Mouse (Mus musculus) mesoderm, embryonic 11.5 days (tissue): ENCODE measurements around the gene Ccdc106.
A peak's percentile ranks its signal among the peaks of the same experiment; 100 is the strongest.
"Not testable (repeated sequence)": the region's sequence is repeated elsewhere in the genome, so short reads cannot be mapped to it uniquely, and the experiment has no call there.

Source experiments
- DNase-seq: peaks from one replicate; pipeline ENCODE4 v3.0.0-alpha.2; 2012; ENCODE audit warnings: low read depth, low spot score

Ccdc106 gene

DNA sequence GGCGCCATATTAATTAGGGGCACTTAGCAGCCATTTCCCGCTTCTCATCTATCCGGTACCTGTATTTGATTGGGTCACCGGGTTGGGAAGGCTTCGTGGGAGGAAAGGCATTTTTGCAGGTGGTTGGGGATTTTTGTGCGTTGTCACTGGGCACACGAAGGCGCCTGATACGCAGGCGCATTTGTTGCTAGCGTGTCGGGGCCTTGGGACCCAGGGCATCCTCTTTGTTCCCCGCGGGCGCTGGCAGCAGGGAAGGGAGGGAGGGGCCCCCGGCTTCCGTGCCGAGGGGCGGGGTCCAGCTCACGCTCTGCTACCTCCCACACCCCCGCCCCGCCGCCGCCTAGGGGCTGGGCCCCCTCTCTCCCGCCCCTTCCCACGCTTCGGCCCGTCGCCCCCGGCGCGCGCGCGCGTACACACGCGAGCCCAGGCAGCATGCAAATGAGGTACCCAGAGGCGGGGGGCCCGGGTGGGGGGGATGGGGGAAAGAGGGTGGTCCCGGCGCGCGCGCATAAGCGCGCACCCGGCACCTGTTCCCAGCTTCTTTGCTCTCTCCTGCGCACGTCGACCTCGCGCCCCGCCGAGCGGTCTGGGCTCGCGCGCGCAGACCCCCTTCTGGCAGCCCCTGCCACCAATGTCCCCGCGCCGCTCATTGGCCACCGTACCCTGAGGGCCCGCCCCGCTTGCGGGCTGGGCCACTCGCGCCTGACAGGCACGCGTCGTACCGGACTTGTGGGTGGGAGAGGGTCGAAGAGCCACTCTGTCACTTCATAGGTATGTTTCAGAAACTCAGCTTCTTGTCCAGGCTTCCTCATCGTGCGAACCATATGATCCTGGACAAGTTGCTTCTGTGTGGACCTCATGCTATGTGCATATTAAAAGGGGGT, 5.0 kb upstream of the Ccdc106 start, which contains the start of gene Gm44973:
Gm44973 (plus strand) TSS at position 379 of the 884 bp plus-strand sequence.
- peak; percentile 94 for DNase-seq

- DNase-seq: no peak
These were observed 4.3 kb upstream of the Ccdc106 start for GRCm38 (mm10) chr7:5016057-5016456.

GRCm38 (mm10) chr7:5016920-5017319, 3.4 kb upstream of the Ccdc106 start:
- no peak for DNase-seq

GRCm38 (mm10) chr7:5017352-5017751, 3.0 kb upstream of the Ccdc106 start:
- DNase-seq: no peak

DNA sequence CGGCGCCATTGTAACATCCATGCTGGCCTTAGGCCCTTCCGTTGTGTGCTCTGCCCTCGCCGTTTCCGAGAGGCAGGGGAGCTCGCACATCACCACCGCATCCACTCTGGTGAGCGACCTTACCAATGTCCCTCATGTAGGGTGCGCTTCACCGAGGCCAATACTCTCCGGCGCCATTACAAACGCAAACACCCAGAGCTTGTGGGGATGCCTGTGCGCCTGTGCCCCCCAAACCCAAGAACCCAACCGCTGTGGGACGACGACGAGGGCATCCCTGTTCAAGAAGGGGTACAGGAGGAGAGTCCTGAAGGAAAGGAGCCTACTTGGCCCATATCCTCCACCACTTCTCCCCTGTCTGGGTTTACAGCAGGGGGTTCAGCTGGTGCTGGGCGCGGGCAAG, 2.4 kb upstream of the Ccdc106 start:
- no peak for DNase-seq

DNA sequence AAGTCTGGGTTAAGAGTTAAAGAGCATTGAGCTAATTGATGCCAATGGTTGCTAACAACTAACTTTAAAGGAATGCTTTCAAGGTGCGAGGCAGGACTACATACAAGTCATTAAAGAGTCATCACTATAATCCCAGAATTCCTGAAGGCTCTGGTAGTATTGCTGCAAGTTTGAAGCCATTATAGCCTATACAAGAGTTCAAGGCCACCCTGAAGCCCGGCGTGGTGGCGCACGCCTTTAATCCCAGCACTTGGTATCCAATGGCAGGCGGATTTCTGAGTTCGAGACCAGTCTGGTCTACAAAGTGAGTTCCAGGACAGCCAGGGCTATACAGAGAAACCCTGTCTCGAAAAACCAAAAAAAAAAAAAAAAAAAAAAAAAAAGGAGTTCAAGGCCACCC, 777 bp upstream of the Ccdc106 start:
- not testable (repeated sequence) for DNase-seq

DNA sequence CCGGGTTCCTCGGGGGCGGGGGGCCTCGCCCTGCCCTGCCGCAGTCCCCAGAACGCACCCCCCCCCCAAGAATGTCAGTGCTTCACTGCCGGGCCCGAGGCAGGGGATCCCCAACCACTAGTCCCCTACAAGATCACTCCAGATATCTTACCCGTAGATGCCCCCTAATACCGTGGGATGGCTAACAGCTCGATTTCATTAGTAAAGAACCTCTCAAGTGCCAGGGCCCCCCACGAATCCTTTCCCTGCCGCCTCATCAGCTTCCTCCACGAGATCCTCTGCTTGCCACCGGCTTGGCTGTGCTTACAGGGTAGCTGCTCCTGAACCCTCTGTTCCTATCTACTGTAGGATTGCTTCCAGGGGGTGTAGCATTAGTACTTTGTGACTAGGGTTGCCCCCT, 332 bp downstream of the Ccdc106 start:
- DNase-seq: peak; percentile 15

GRCm38 (mm10) chr7:5021197-5021596, 844 bp downstream of the Ccdc106 start:
- DNase-seq: no peak

DNA sequence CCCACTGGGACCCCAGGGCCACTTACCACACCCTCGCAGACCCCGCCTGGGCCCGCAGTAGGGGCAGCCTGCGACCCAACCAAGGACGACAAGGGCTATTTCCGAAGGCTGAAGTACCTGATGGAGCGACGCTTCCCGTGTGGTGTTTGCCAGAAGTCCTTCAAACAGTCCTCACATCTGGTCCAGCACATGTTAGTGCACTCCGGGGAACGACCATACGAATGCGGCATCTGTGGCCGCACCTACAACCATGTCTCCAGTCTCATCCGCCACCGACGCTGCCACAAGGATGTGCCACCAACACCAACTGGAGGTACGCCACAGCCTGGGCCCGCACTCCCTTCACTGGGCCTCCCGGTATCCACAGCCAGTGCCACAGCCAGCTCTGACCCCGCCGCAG, 9.2 kb downstream of the Ccdc106 start:
- DNase-seq: no peak

DNA sequence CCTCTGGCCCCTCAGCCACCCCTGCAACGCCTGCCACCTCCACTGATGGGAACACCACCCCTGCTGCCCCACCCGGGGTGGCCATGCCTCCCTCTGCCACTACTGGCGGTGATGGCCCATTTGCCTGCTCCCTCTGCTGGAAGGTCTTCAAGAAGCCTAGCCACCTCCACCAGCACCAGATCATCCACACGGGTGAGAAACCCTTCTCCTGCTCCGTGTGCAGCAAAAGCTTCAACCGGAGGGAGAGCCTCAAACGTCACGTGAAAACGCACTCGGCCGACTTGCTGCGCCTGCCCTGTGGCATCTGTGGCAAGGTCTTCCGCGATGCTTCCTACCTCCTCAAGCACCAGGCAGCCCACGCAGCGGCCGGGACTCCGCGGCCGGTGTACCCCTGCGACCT, 9.6 kb downstream of the Ccdc106 start:
- DNase-seq: no peak

DNA sequence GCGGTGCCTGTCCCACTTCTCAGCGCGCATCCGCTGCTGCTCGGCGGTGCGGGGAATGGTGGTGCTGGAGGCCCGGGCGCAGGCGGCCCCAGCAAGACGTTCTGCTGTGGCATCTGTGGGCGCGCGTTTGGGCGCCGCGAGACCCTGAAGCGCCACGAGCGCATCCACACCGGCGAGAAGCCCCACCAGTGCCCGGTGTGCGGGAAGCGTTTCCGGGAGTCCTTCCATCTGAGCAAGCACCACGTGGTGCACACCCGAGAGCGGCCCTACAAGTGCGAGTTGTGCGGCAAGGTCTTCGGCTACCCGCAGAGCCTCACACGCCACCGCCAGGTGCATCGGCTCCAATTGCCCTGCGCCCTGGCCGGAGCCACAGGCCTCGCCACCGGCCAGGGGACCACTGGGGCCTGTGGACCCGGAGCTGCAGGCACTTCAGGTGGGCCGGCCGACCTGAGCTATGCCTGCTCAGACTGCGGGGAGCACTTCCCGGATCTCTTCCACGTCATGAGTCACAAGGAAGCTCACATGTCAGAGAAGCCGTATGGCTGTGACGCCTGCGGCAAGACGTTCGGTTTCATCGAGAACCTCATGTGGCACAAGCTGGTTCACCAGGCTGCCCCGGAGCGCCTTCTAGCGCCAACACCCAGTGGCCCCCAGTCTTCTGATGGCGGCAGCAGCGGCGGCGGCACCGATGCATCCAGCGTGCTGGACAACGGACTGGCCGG, 10.4 kb downstream of the Ccdc106 start:
- no peak for DNase-seq

DNA sequence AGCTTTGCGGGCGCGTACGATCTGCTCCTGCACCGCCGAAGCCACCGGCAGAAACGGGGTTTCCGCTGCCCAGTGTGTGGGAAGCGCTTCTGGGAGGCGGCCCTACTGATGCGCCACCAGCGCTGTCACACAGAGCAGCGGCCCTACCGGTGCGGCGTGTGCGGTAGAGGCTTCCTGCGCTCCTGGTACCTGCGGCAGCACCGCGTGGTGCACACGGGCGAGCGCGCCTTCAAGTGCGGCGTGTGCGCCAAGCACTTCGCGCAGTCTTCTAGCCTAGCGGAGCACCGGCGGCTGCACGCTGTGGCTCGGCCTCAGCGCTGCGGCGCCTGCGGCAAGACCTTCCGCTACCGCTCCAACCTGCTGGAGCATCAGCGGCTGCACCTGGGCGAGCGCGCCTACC, 11.1 kb downstream of the Ccdc106 start:
- DNase-seq: no peak

GRCm38 (mm10) chr7:5033818-5034217, 13.5 kb downstream of the Ccdc106 start, which contains the start of gene 4632433K11Rik:
4632433K11Rik (plus strand) TSS chr7:5034118.
- DNase-seq: no peak

- DNase-seq: no peak
These were observed 15.3 kb downstream of the Ccdc106 start for GRCm38 (mm10) chr7:5035628-5036027.

DNA sequence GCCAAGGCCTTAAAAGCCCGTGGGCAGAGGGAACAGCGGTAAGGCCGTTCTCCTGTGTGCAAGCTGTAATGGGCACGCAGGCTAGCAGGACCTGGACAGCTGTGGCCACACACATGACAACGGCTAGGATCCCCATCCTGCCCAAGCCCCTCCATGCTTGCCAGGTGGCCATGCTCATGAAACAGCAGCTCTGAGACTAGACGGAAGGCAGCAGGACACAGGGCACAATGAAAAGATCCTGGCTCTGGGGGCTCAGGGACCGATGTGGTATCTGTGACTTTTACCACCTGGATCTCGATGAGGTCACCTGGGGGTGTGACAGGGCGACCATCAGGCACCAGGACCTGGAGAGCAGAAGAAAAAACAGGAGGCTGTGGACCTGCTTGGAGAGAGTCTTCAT, 15.8 kb downstream of the Ccdc106 start:
- no peak for DNase-seq

- DNase-seq: no peak
These were observed 16.7 kb downstream of the Ccdc106 start for GRCm38 (mm10) chr7:5037026-5037425.

- DNase-seq: no peak
These were observed 17.1 kb downstream of the Ccdc106 start for GRCm38 (mm10) chr7:5037467-5037866.

GRCm38 (mm10) chr7:5038109-5038732, 17.9 kb downstream of the Ccdc106 start, which contains the start of gene Zfp784:
Zfp784 (minus strand) TSS chr7:5038446.
- peak; percentile 92 for DNase-seq

GRCm38 (mm10) chr7:5038940-5039339, 18.6 kb downstream of the Ccdc106 start:
- no peak for DNase-seq

DNA sequence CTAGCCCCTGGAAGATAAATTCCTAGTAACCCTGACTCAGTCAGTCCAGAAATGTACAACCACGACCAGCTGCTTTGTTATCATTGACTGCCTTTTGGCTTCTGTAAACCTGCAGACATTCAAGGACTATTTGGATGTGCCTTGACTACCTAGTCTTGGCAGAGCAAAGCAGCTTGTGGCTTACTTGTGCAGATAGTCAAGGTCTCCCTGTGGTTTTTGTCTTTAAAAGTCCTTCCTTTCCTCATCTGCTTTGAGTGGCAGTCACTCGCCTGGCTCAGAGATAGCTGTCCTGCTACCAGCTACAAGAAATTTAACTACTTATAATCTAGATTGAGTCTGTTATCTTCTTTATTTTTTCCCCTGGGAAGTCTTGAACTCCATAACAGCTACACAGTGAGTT, 24.6 kb downstream of the Ccdc106 start:
- DNase-seq: no peak

GRCm38 (mm10) chr7:5046112-5046511, 25.8 kb downstream of the Ccdc106 start:
- no peak for DNase-seq

- no peak for DNase-seq
These were observed 27.0 kb downstream of the Ccdc106 start for GRCm38 (mm10) chr7:5047313-5047712.
